Mouse (Mus musculus) layer of hippocampus, adult 18-20 months (tissue): ENCODE results near the gene Mansc1. TPM values are rescaled to one million over a fixed set of nuclear protein-coding genes. Genes with fewer than 3 reads are reported as not detected.

Experiments used
- DNase-seq, 2 experiments: peaks; one replicate each; pipeline ENCODE4 v3.0.0; 2022; ENCODE audit warnings: low spot score in 2 of 2
- total RNA-seq, 2 experiments: library from RNA; stranded (reverse); gene quantifications; 2 replicates each; pipeline ENCODE4 v1.2.3; 2021

Mansc1 gene
- total RNA-seq, 2 experiments from 2014 or later, result 8.2 to 8.8 TPM

- no peak for DNase-seq
Observed at GRCm38 (mm10) chr6:134639900-134640299, 7.6 kb upstream of the Mansc1 start.

- no peak for DNase-seq
Observed at GRCm38 (mm10) chr6:134639210-134639609, 6.9 kb upstream of the Mansc1 start, which contains the start of gene Borcs5. TSS of gene Borcs5 (plus strand) at chr6:134639510.

- no peak for DNase-seq
Observed at GRCm38 (mm10) chr6:134636476-134636875, 4.2 kb upstream of the Mansc1 start.

GRCm38 (mm10) chr6:134633553-134633952 is 1.3 kb upstream of the Mansc1 start:
- DNase-seq, result no peak

- no peak for DNase-seq
Observed at GRCm38 (mm10) chr6:134632756-134633155, 468 bp upstream of the Mansc1 start.

- no peak for DNase-seq
Observed at GRCm38 (mm10) chr6:134630447-134630846, 1.8 kb downstream of the Mansc1 start.

GRCm38 (mm10) chr6:134626564-134626963 is 5.7 kb downstream of the Mansc1 start:
- no peak for DNase-seq

GRCm38 (mm10) chr6:134625431-134625830 is 6.9 kb downstream of the Mansc1 start:
- no peak for DNase-seq

GRCm38 (mm10) chr6:134621552-134621949 is 10.7 kb downstream of the Mansc1 start:
- peak in 1 of 2 experiments; percentile 26 for DNase-seq

GRCm38 (mm10) chr6:134620846-134621551 is 11.3 kb downstream of the Mansc1 start:
- peak; percentile 62 to 84 for DNase-seq

GRCm38 (mm10) chr6:134620129-134620528 is 12.2 kb downstream of the Mansc1 start:
- no peak for DNase-seq

GRCm38 (mm10) chr6:134617589-134617988 is 14.7 kb downstream of the Mansc1 start:
- no peak for DNase-seq

- DNase-seq, result peak; percentile 74 to 92
Observed at GRCm38 (mm10) chr6:134614723-134615648, 17.3 kb downstream of the Mansc1 start.

GRCm38 (mm10) chr6:134614322-134614721 is 18.0 kb downstream of the Mansc1 start:
- no peak for DNase-seq

- no peak for DNase-seq
Observed at GRCm38 (mm10) chr6:134611896-134612295, 20.4 kb downstream of the Mansc1 start.

GRCm38 (mm10) chr6:134610380-134610779 is 21.9 kb downstream of the Mansc1 start:
- DNase-seq, result no peak

- peak in 1 of 2 experiments; percentile 53 for DNase-seq
Observed at GRCm38 (mm10) chr6:134606949-134607746, 25.1 kb downstream of the Mansc1 start.

GRCm38 (mm10) chr6:134606540-134606939 is 25.7 kb downstream of the Mansc1 start:
- no peak for DNase-seq

- DNase-seq, result no peak
Observed at GRCm38 (mm10) chr6:134605196-134605595, 27.1 kb downstream of the Mansc1 start.

GRCm38 (mm10) chr6:134602371-134603003 is 29.8 kb downstream of the Mansc1 start:
- DNase-seq, result no peak

GRCm38 (mm10) chr6:134601766-134602165 is 30.5 kb downstream of the Mansc1 start:
- no peak for DNase-seq
